Mouse (Mus musculus): ENCODE data around the gene Gm49358. TPM values are rescaled to one million over a fixed set of nuclear protein-coding genes. Genes with fewer than 3 reads are reported as not detected.

Gm49358 gene
- polyA plus RNA-seq, 1 experiment from 2014 or later = not detected

DNA sequence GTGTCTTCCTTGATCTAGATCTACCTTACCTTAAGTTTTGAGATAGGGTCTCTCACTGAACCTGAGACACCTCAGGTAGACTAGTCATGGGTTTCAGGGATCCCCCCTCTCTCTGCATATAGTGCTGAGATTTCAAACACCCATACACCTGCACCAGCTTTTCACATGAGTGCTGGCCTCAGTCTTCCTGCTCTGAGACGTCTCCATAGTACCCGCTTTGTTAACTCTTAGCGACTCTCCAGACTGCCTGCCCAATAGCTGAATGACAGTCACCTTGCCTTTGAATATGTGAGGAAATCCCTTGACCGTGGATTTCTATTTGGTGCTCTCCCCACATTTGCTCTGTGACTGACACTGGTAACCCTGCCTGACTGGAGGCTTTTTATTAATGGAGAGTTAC is 30.4 kb downstream of the Gm49358 start:
- no peak for ATAC-seq
- H3K4me1 ChIP-seq (ENCODE audit: control insufficient read depth, insufficient read depth, low read length) = no peaks in the 10 kb centered on the region
- H3K27me3 ChIP-seq (replicated peaks; ENCODE audit: control insufficient read depth, insufficient read depth, low read length) = no peaks in the 10 kb centered on the region
- H3K9me3 ChIP-seq (ENCODE audit: control insufficient read depth, low read length) = no peaks in the 10 kb centered on the region
- WGBS = 88% methylated on average over 4 of the region's 4 CpGs
- H3K4me3 ChIP-seq (ENCODE audit: low read length) = no peak overlapping the region
- H3K4me2 ChIP-seq (ENCODE audit: low read depth, low read length) = no peak overlapping the region
- H3K36me3 ChIP-seq (ENCODE audit: control insufficient read depth, insufficient read depth, low read length) = no peaks in the 10 kb centered on the region
- no peak overlapping the region for H3K27ac ChIP-seq (ENCODE audit: low read length)
- H3K9ac ChIP-seq (ENCODE audit: low read depth, low read length) = no peak overlapping the region

DNA sequence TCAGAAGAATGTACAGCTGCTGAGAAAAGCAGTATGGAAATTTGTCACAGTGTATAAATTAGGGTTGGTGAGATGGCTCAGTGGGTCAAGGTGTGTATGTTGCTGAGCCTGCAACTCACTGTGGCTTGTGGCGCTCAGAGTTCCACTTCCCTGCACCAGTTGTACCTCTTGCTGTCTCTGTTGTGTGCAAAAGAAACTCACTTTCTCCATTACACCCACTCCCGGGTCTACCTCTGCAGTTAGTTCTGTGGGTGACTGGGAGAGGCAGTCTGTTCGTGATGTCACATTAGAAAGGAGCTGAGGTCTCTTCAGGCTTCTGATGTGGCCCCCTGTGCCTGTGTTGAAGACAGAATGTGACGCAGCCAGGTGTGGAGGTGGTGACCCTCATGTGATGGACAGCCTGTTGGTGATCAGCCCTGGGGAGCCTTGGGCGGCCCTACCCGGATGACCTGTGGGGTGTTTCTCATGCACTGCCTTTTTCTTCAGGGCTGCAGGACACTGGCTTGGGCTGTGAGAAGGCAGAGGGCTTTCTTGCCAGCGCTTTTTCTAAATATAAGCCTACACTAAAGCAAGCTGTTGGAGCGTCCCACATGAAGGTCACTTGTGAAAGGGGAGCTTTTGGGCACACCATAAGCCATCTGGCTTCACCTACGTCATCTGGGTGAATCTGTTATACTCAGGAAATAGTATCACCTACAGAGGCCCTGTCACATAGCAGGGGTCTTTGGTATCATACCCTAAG is 31.2 kb downstream of the Gm49358 start:
- ATAC-seq = no peak
- no peak overlapping the region for H3K27ac ChIP-seq (ENCODE audit: low read length)

GRCm38 (mm10) chr10:86796073-86796741 is 32.4 kb downstream of the Gm49358 start:
- Histone ChIP-seq H3K27ac (ENCODE audit: low read length) (no peak overlapping the region), H3K4me1 (ENCODE audit: control insufficient read depth, insufficient read depth, low read length) (no peaks in the 10 kb centered on the region), H3K27me3 (replicated peaks; ENCODE audit: control insufficient read depth, insufficient read depth, low read length) (no peaks in the 10 kb centered on the region), H3K4me2 (ENCODE audit: low read depth, low read length) (no peak overlapping the region), H3K9me3 (ENCODE audit: control insufficient read depth, low read length) (no peaks in the 10 kb centered on the region), H3K9ac (ENCODE audit: low read depth, low read length) (no peak overlapping the region), H3K4me3 (ENCODE audit: low read length) (no peak overlapping the region), H3K36me3 (ENCODE audit: control insufficient read depth, insufficient read depth, low read length) (no peaks in the 10 kb centered on the region)
- WGBS = 94% methylated on average over 5 of the region's 5 CpGs
- no peak for ATAC-seq

More for the DNA sequence above, 31.2 kb downstream of the Gm49358 start:
- no peaks in the 10 kb centered on the region for H3K4me1 ChIP-seq (ENCODE audit: control insufficient read depth, insufficient read depth, low read length)
- H3K27me3 ChIP-seq (replicated peaks; ENCODE audit: control insufficient read depth, insufficient read depth, low read length) = no peaks in the 10 kb centered on the region
- no peak overlapping the region for H3K9ac ChIP-seq (ENCODE audit: low read depth, low read length)
- no peak overlapping the region for H3K4me2 ChIP-seq (ENCODE audit: low read depth, low read length)
- no peaks in the 10 kb centered on the region for H3K36me3 ChIP-seq (ENCODE audit: control insufficient read depth, insufficient read depth, low read length)
- 88% methylated on average over 9 of the region's 9 CpGs for WGBS
- H3K4me3 ChIP-seq (ENCODE audit: low read length) = no peak overlapping the region
- no peaks in the 10 kb centered on the region for H3K9me3 ChIP-seq (ENCODE audit: control insufficient read depth, low read length)

DNA sequence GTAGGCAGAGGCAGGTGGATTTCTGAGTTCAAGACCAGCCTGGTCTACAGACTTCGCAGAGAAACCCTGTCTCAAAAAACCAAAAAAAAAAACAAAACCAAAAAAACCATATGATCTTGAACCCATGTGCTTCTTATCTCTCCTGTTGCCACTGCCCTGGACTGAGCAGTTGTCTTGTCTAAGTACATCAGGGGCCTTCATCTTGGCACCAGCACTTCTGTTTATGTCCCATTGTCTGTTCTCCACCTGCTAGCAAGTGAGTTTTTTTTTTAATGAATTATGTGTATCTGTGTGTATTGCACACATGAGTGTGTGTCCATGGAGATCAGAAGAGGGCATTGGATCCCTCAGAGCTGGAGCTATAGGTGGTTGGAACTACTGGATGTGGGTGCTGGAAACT is 43.6 kb downstream of the Gm49358 start:
- WGBS = 100% methylated on average over 1 of the region's 1 CpGs

GRCm38 (mm10) chr10:86808013-86808758 is 44.4 kb downstream of the Gm49358 start:
- no peak overlapping the region for H3K4me2 ChIP-seq (ENCODE audit: low read depth, low read length)
- no peak overlapping the region for H3K9ac ChIP-seq (ENCODE audit: low read depth, low read length)
- H3K9me3 ChIP-seq (ENCODE audit: control insufficient read depth, low read length) = no peaks in the 10 kb centered on the region
- ATAC-seq = no peak
- H3K27ac ChIP-seq (ENCODE audit: low read length) = no peak overlapping the region
- no peaks in the 10 kb centered on the region for H3K4me1 ChIP-seq (ENCODE audit: control insufficient read depth, insufficient read depth, low read length)
- no peaks in the 10 kb centered on the region for H3K27me3 ChIP-seq (replicated peaks; ENCODE audit: control insufficient read depth, insufficient read depth, low read length)
- 79% methylated on average over 15 of the region's 15 CpGs for WGBS
- H3K4me3 ChIP-seq (ENCODE audit: low read length) = no peak overlapping the region
- no peaks in the 10 kb centered on the region for H3K36me3 ChIP-seq (ENCODE audit: control insufficient read depth, insufficient read depth, low read length)

More for the DNA sequence above, 43.6 kb downstream of the Gm49358 start:
- no peak for ATAC-seq
- H3K4me1 ChIP-seq (ENCODE audit: control insufficient read depth, insufficient read depth, low read length) = no peaks in the 10 kb centered on the region
- H3K4me3 ChIP-seq (ENCODE audit: low read length) = no peak overlapping the region
- H3K4me2 ChIP-seq (ENCODE audit: low read depth, low read length) = no peak overlapping the region
- no peaks in the 10 kb centered on the region for H3K27me3 ChIP-seq (replicated peaks; ENCODE audit: control insufficient read depth, insufficient read depth, low read length)
- no peak overlapping the region for H3K27ac ChIP-seq (ENCODE audit: low read length)
- H3K9ac ChIP-seq (ENCODE audit: low read depth, low read length) = no peak overlapping the region
- H3K9me3 ChIP-seq (ENCODE audit: control insufficient read depth, low read length) = no peaks in the 10 kb centered on the region
- no peaks in the 10 kb centered on the region for H3K36me3 ChIP-seq (ENCODE audit: control insufficient read depth, insufficient read depth, low read length)

- Histone ChIP-seq H3K9me3 (ENCODE audit: control insufficient read depth, low read length) (no peaks in the 10 kb centered on the region), H3K27me3 (replicated peaks; ENCODE audit: control insufficient read depth, insufficient read depth, low read length) (no peaks in the 10 kb centered on the region), H3K4me2 (ENCODE audit: low read depth, low read length) (no peak overlapping the region), H3K4me1 (ENCODE audit: control insufficient read depth, insufficient read depth, low read length) (no peaks in the 10 kb centered on the region), H3K4me3 (ENCODE audit: low read length) (no peak overlapping the region), H3K9ac (ENCODE audit: low read depth, low read length) (no peak overlapping the region), H3K36me3 (ENCODE audit: control insufficient read depth, insufficient read depth, low read length) (no peaks in the 10 kb centered on the region), H3K27ac (ENCODE audit: low read length) (no peak overlapping the region)
- no peak for ATAC-seq
- 84% methylated on average over 9 of the region's 9 CpGs for WGBS
Observed at GRCm38 (mm10) chr10:86810000-86810399, 46.2 kb downstream of the Gm49358 start.

DNA sequence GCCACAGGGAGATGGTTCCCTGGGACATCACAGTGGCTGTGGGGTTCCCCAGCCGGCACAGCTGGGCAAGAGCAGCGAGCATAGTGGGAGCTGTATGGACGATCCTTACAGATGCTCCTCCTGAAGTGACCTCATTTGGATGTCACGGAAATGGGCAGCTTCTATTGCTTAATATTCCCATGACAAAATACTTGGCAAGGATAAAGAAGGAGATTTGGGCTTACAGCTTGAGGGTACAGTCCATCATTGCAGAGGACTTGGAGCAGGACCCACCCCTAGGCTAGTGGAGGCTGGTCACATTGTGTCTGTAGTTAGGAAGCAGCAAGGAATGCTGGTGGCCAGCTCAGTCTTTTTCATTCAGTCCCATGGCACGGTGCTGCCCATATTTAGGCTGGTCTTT is 46.8 kb downstream of the Gm49358 start:
- Histone ChIP-seq H3K4me3 (ENCODE audit: low read length) (no peak overlapping the region), H3K27me3 (replicated peaks; ENCODE audit: control insufficient read depth, insufficient read depth, low read length) (no peaks in the 10 kb centered on the region), H3K4me2 (ENCODE audit: low read depth, low read length) (no peak overlapping the region), H3K9me3 (ENCODE audit: control insufficient read depth, low read length) (no peaks in the 10 kb centered on the region), H3K27ac (ENCODE audit: low read length) (no peak overlapping the region), H3K4me1 (ENCODE audit: control insufficient read depth, insufficient read depth, low read length) (no peaks in the 10 kb centered on the region), H3K36me3 (ENCODE audit: control insufficient read depth, insufficient read depth, low read length) (no peaks in the 10 kb centered on the region), H3K9ac (ENCODE audit: low read depth, low read length) (no peak overlapping the region)
- ATAC-seq = no peak
- WGBS = 92% methylated on average over 5 of the region's 5 CpGs

DNA sequence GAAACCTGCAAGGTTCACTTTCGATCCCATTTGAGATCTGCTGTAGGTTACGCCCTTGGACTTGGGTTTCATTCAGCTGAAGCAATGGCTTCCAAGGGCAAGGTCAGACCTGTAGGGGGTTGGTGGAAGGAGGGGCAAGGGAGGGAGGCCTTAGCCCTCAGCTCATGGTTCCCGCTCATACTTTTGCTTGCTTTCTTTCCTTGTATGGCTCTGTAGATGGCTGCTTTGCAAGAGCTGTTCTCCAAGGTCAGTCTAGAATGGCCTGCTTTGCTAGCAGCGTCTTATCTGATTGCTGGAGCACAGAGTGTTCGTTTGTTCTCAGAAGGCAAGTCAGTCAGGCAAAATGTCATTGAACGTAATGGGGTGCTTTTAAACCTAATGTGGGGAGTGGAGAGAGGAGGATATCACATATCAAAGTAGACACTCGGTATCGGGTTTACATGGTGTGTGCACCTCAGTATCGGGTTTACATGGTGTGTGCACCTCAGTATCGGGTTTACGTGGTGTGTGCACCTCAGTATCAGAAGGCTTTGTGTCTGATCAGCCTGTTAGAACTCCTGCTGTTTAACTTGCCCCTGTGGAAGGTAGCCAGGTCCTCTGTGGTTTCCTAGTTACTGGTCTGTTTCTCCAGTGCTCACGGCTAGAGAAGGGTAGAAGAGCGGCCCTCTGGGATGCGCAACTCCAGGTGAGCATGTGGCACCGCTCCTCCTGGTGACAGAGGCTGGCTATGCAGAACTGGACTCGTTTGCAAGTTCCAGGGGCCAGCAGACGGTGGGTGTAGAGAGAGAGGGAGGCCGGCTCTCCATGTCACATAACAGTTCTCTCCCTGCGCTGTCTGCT is 50.7 kb downstream of the Gm49358 start:
- H3K36me3 ChIP-seq (ENCODE audit: control insufficient read depth, insufficient read depth, low read length) = no peaks in the 10 kb centered on the region
- no peak overlapping the region for H3K27ac ChIP-seq (ENCODE audit: low read length)
- H3K9me3 ChIP-seq (ENCODE audit: control insufficient read depth, low read length) = no peaks in the 10 kb centered on the region
- no peaks in the 10 kb centered on the region for H3K27me3 ChIP-seq (replicated peaks; ENCODE audit: control insufficient read depth, insufficient read depth, low read length)
- ATAC-seq = peak; percentile 81
- no peak overlapping the region for H3K9ac ChIP-seq (ENCODE audit: low read depth, low read length)
- H3K4me3 ChIP-seq (ENCODE audit: low read length) = no peak overlapping the region
- no peaks in the 10 kb centered on the region for H3K4me1 ChIP-seq (ENCODE audit: control insufficient read depth, insufficient read depth, low read length)
- 73% methylated on average over 19 of the region's 19 CpGs for WGBS
- H3K4me2 ChIP-seq (ENCODE audit: low read depth, low read length) = no peak overlapping the region

- no peak for ATAC-seq
- Histone ChIP-seq H3K4me1 (ENCODE audit: control insufficient read depth, insufficient read depth, low read length) (0 out of 2 replicates have a peak, but pooled peaks cover 3% of the 10 kb centered on the region), H3K4me3 (ENCODE audit: low read length) (no peak overlapping the region), H3K9me3 (ENCODE audit: control insufficient read depth, low read length) (no peaks in the 10 kb centered on the region), H3K36me3 (ENCODE audit: control insufficient read depth, insufficient read depth, low read length) (no peaks in the 10 kb centered on the region), H3K4me2 (ENCODE audit: low read depth, low read length) (no peak overlapping the region), H3K9ac (ENCODE audit: low read depth, low read length) (no peak overlapping the region), H3K27me3 (replicated peaks; ENCODE audit: control insufficient read depth, insufficient read depth, low read length) (no peaks in the 10 kb centered on the region), H3K27ac (ENCODE audit: low read length) (no peak overlapping the region)
- 83% methylated on average over 7 of the region's 7 CpGs for WGBS
Observed at GRCm38 (mm10) chr10:86815133-86815532, 51.4 kb downstream of the Gm49358 start.

Data from intestine, embryonic 16.5 days (tissue).